ENCODE assay signal across 9 mouse cellular contexts in genomic region chr4:144997887-144998658, GRCm38 (mm10).
DNase-seq lines count a peak whose midpoint lies in the region; ATAC-seq lines count a peak whose summit lies in the region.
"Had no signal": no experiment of that assay in that cellular context is flagged by ENCODE, and none has a peak within 500 bp of the region (broad histone marks: within the 10 kb centered on the region; RNA-seq: fewer than 3 reads in every experiment).

No protein-coding gene starts in this region.

- H3K27me3 ChIP-seq in neural tube, embryonic 11.5 days (ENCODE audit: control insufficient read depth, insufficient read depth, low read length): no peaks in the 10 kb centered on the region
- H3K27me3 ChIP-seq in embryonic facial prominence, embryonic 11.5 days (ENCODE audit: control insufficient read depth, insufficient read depth, low read length): no peaks in the 10 kb centered on the region
- no peaks in the 10 kb centered on the region for H3K27me3 ChIP-seq in stomach, embryonic 15.5 days (replicated peaks)
- H3K27me3 ChIP-seq in forebrain, embryonic 14.5 days (replicated peaks; ENCODE audit: control insufficient read depth, insufficient read depth, low read length): no peaks in the 10 kb centered on the region

- 71% methylated on average over 3 of the region's 3 CpGs for WGBS in neural tube, embryonic 11.5 days
- 61% methylated on average over 3 of the region's 3 CpGs for WGBS in embryonic facial prominence, embryonic 11.5 days
- WGBS in stomach, embryonic 15.5 days: 40% methylated on average over 3 of the region's 3 CpGs
- 68% methylated on average over 3 of the region's 3 CpGs for WGBS in forebrain, embryonic 14.5 days

- DNase-seq in neural tube, embryonic 11.5 days (ENCODE audit: low spot score): no peak
- no peak for DNase-seq in neural tube, embryonic 10.5 days (ENCODE audit: extremely low spot score, low spot score)
- DNase-seq in embryonic facial prominence, embryonic 11.5 days (ENCODE audit: low spot score): no peak
- DNase-seq in kidney, postnatal 36 days: peak; percentile 48 to 68
- DNase-seq in layer of hippocampus, adult 11-12 months (ENCODE audit: low spot score): no peak
- no peak for DNase-seq in forebrain, embryonic 14.5 days (ENCODE audit: low spot score)
- no peak for DNase-seq in cerebellum, adult 8-10 months

- H3K4me3 ChIP-seq in neural tube, embryonic 11.5 days (ENCODE audit: low read depth, low read length): no peak overlapping the region
- no peak overlapping the region for H3K4me3 ChIP-seq in embryonic facial prominence, embryonic 11.5 days (ENCODE audit: low read depth, low read length)
- no peak overlapping the region for H3K4me3 ChIP-seq in stomach, embryonic 15.5 days (replicated peaks)
- no peak overlapping the region for H3K4me3 ChIP-seq in forebrain, embryonic 14.5 days (ENCODE audit: low read depth, low read length)
- H3K4me3 ChIP-seq: erythroblast, embryonic 14.5 days had no signal

- no peaks in the 10 kb centered on the region for H3K9me3 ChIP-seq in neural tube, embryonic 11.5 days (ENCODE audit: control insufficient read depth, low read length)
- H3K9me3 ChIP-seq in embryonic facial prominence, embryonic 11.5 days (replicated peaks; ENCODE audit: control insufficient read depth, low read length): no peaks in the 10 kb centered on the region
- no peaks in the 10 kb centered on the region for H3K9me3 ChIP-seq in stomach, embryonic 15.5 days
- H3K9me3 ChIP-seq in forebrain, embryonic 14.5 days (replicated peaks; ENCODE audit: control insufficient read depth, low read length): no peaks in the 10 kb centered on the region

- H3K9ac ChIP-seq in neural tube, embryonic 11.5 days (ENCODE audit: low read length): no peak overlapping the region
- H3K9ac ChIP-seq in embryonic facial prominence, embryonic 11.5 days (replicated peaks; ENCODE audit: low read length): no peak overlapping the region
- no peak overlapping the region for H3K9ac ChIP-seq in stomach, embryonic 15.5 days
- H3K9ac ChIP-seq in forebrain, embryonic 14.5 days (ENCODE audit: low read length): no peak overlapping the region

- H3K4me2 ChIP-seq in neural tube, embryonic 11.5 days (ENCODE audit: low read depth): no peak overlapping the region
- H3K4me2 ChIP-seq in embryonic facial prominence, embryonic 11.5 days (ENCODE audit: low read depth, low read length): no peak overlapping the region
- H3K4me2 ChIP-seq in stomach, embryonic 15.5 days: no peak overlapping the region
- H3K4me2 ChIP-seq in forebrain, embryonic 14.5 days (ENCODE audit: low read length): no peak overlapping the region

- H3K27ac ChIP-seq in neural tube, embryonic 11.5 days (ENCODE audit: low read depth, low read length): 0 out of 2 replicates have a peak overlapping the region, but pooled peaks have one; percentile 11
- 0 out of 2 replicates have a peak overlapping the region, but pooled peaks have one; percentile 4 for H3K27ac ChIP-seq in embryonic facial prominence, embryonic 11.5 days (replicated peaks; ENCODE audit: low read depth, low read length)
- peak overlapping the region; percentile 92 for H3K27ac ChIP-seq in stomach, embryonic 15.5 days
- H3K27ac ChIP-seq in forebrain, embryonic 14.5 days (ENCODE audit: low read depth, low read length): no peak overlapping the region

- H3K36me3 ChIP-seq in neural tube, embryonic 11.5 days (ENCODE audit: control insufficient read depth, insufficient read depth, low read length): no peaks in the 10 kb centered on the region
- H3K36me3 ChIP-seq in embryonic facial prominence, embryonic 11.5 days (replicated peaks; ENCODE audit: control insufficient read depth, insufficient read depth, low read depth, low read length): no peaks in the 10 kb centered on the region
- no peaks in the 10 kb centered on the region for H3K36me3 ChIP-seq in stomach, embryonic 15.5 days
- no peaks in the 10 kb centered on the region for H3K36me3 ChIP-seq in forebrain, embryonic 14.5 days (ENCODE audit: control insufficient read depth, insufficient read depth, low read length)

- peaks cover 27% of the 10 kb centered on the region for H3K4me1 ChIP-seq in neural tube, embryonic 11.5 days (ENCODE audit: control insufficient read depth, insufficient read depth, low read length)
- H3K4me1 ChIP-seq in embryonic facial prominence, embryonic 11.5 days (ENCODE audit: control insufficient read depth, insufficient read depth, low read length): peaks cover 2% of the 10 kb centered on the region; the same call in 1 of the 2 replicates
- peaks cover 49% of the 10 kb centered on the region for H3K4me1 ChIP-seq in stomach, embryonic 15.5 days
- peaks cover 9% of the 10 kb centered on the region; the same call in 1 of the 2 replicates for H3K4me1 ChIP-seq in forebrain, embryonic 14.5 days (ENCODE audit: control insufficient read depth, insufficient read depth, low read length)

- ATAC-seq in neural tube, embryonic 11.5 days (ENCODE audit: insufficient read depth, low FRiP score, low TSS enrichment): no peak
- ATAC-seq in embryonic facial prominence, embryonic 11.5 days (replicated peaks; ENCODE audit: insufficient number of reproducible peaks, low FRiP score, low TSS enrichment, low read depth): no peak
- ATAC-seq in stomach, embryonic 15.5 days (ENCODE audit: insufficient read depth, low FRiP score, low read depth): no peak
- ATAC-seq in forebrain, embryonic 14.5 days: no peak

Comparison
In these comparisons a context has a peak if more than half of its experiments do, and no peak if none do; other contexts are left out.
1. DNase-seq: peak in kidney, postnatal 36 days (2 of 2); none in neural tube, embryonic 11.5 days (single experiment), neural tube, embryonic 10.5 days (single experiment), embryonic facial prominence, embryonic 11.5 days (single experiment), layer of hippocampus, adult 11-12 months (single experiment), forebrain, embryonic 14.5 days (single experiment) and cerebellum, adult 8-10 months (single experiment).